Mouse (Mus musculus): ENCODE measurements around the gene Clk4. TPM values are rescaled to one million over a fixed set of nuclear protein-coding genes. Genes with fewer than 3 reads are reported as not detected.

The Clk4 gene
- total RNA-seq (2021), result 10 to 100 TPM; 32.5 to 41.9 TPM
- polyA plus RNA-seq (2012; rRNA removed), result 26.2 and 42.8 TPM in 2 replicates
- long read RNA-seq, transcript Clk4-201 (13 exons, 1,949 nt), result major isoform, 7 of 21 reads
- long read RNA-seq, partial matches to known transcripts, result 2 of 21 reads
- long read RNA-seq, other reads (novel, unspliced or antisense), result 10 of 21 reads

GRCm38 (mm10) chr11:51261680-51262219, at the start of gene Clk4:
Gene Clk4, plus strand, starts transcription at chr11:51261730.
- no peak for TF ChIP-seq CTCF (IDR thresholded peaks at IDR 0.05)
- no peak for TF ChIP-seq POLR2A (IDR thresholded peaks at IDR 0.05; ENCODE audit: insufficient read depth, low read depth, low read length)
- TF ChIP-seq EP300 (IDR thresholded peaks at IDR 0.05; ENCODE audit: insufficient read depth, low read depth, low read length), result no peak
- peaks cover 8% of the 10 kb centered on the region for H3K4me1 ChIP-seq (ENCODE audit: control insufficient read depth, insufficient read depth, low read length)
- intact Hi-C loops (cut with DNase I), result no loop called here
- WGBS, result 76% methylated on average over 3 of the region's 3 CpGs
- peak within 1 kb of the TSS; percentile 76 for H3K9ac ChIP-seq (ENCODE audit: low read depth, low read length)
- peaks cover 3% of the 10 kb centered on the region; the same call in 1 of the 2 replicates for H3K79me2 ChIP-seq (replicated peaks; ENCODE audit: control insufficient read depth, insufficient read depth, low read length)
- no peak for DNase-seq
- H3K27ac ChIP-seq, result peak within 1 kb of the TSS; percentile 99
- H3K4me3 ChIP-seq, result peak within 1 kb of the TSS; percentile 96
- H3K27me3 ChIP-seq (ENCODE audit: control insufficient read depth, insufficient read depth, low read length), result no peaks in the 10 kb centered on the region
- H3K36me3 ChIP-seq (ENCODE audit: control insufficient read depth, insufficient read depth, low read length), result peaks cover 15% of the 10 kb centered on the region

- Histone ChIP-seq H3K79me2 (replicated peaks; ENCODE audit: control insufficient read depth, insufficient read depth, low read length) (no peaks in the 10 kb centered on the region), H3K9ac (ENCODE audit: low read depth, low read length) (no peak overlapping the region), H3K4me1 (ENCODE audit: control insufficient read depth, insufficient read depth, low read length) (no peaks in the 10 kb centered on the region), H3K36me3 (ENCODE audit: control insufficient read depth, insufficient read depth, low read length) (no peaks in the 10 kb centered on the region), H3K27ac (no peak overlapping the region), H3K27me3 (ENCODE audit: control insufficient read depth, insufficient read depth, low read length) (no peaks in the 10 kb centered on the region), H3K4me3 (no peak overlapping the region)
- no peak for TF ChIP-seq EP300 (IDR thresholded peaks at IDR 0.05; ENCODE audit: insufficient read depth, low read depth, low read length)
- TF ChIP-seq CTCF (IDR thresholded peaks at IDR 0.05), result no peak
- no peak for TF ChIP-seq POLR2A (IDR thresholded peaks at IDR 0.05; ENCODE audit: insufficient read depth, low read depth, low read length)
- WGBS, result 85% methylated on average over 7 of the region's 7 CpGs
- DNase-seq, result no peak
- intact Hi-C loops (cut with DNase I), result no loop called here
These were observed 47.5 kb upstream of the Clk4 start for GRCm38 (mm10) chr11:51214021-51214420.

GRCm38 (mm10) chr11:51219396-51219980, 42.0 kb upstream of the Clk4 start:
- Histone ChIP-seq H3K36me3 (ENCODE audit: control insufficient read depth, insufficient read depth, low read length) (no peaks in the 10 kb centered on the region), H3K4me1 (ENCODE audit: control insufficient read depth, insufficient read depth, low read length) (no peaks in the 10 kb centered on the region), H3K4me3 (no peak overlapping the region), H3K79me2 (replicated peaks; ENCODE audit: control insufficient read depth, insufficient read depth, low read length) (no peaks in the 10 kb centered on the region), H3K9ac (ENCODE audit: low read depth, low read length) (no peak overlapping the region), H3K27me3 (ENCODE audit: control insufficient read depth, insufficient read depth, low read length) (no peaks in the 10 kb centered on the region; the same call in 1 of the 2 replicates), H3K27ac (no peak overlapping the region)
- DNase-seq, result no peak
- WGBS, result 81% methylated on average over 12 of the region's 12 CpGs
- no peak for TF ChIP-seq EP300 (IDR thresholded peaks at IDR 0.05; ENCODE audit: insufficient read depth, low read depth, low read length)
- no peak for TF ChIP-seq POLR2A (IDR thresholded peaks at IDR 0.05; ENCODE audit: insufficient read depth, low read depth, low read length)
- TF ChIP-seq CTCF (IDR thresholded peaks at IDR 0.05), result no peak
- intact Hi-C loops (cut with DNase I), result no loop called here

- no peaks in the 10 kb centered on the region for H3K4me1 ChIP-seq (ENCODE audit: control insufficient read depth, insufficient read depth, low read length)
- H3K36me3 ChIP-seq (ENCODE audit: control insufficient read depth, insufficient read depth, low read length), result no peaks in the 10 kb centered on the region
- 91% methylated on average over 11 of the region's 11 CpGs for WGBS
- intact Hi-C loops (cut with DNase I), result no loop called here
- no peak within 1 kb of the TSS for H3K4me3 ChIP-seq
- no peak for DNase-seq
- no peak within 1 kb of the TSS for H3K27ac ChIP-seq
- TF ChIP-seq CTCF (IDR thresholded peaks at IDR 0.05) (no peak), EP300 (IDR thresholded peaks at IDR 0.05; ENCODE audit: insufficient read depth, low read depth, low read length) (no peak)
- no peak within 1 kb of the TSS for H3K9ac ChIP-seq (ENCODE audit: low read depth, low read length)
- H3K79me2 ChIP-seq (replicated peaks; ENCODE audit: control insufficient read depth, insufficient read depth, low read length), result no peaks in the 10 kb centered on the region
- no peaks in the 10 kb centered on the region; the same call in 1 of the 2 replicates for H3K27me3 ChIP-seq (ENCODE audit: control insufficient read depth, insufficient read depth, low read length)
These were observed 41.2 kb upstream of the Clk4 start, which contains the start of gene Gm12569 for GRCm38 (mm10) chr11:51220308-51220707. Gene Gm12569, plus strand, starts transcription at chr11:51220473.

- no peaks in the 10 kb centered on the region for H3K4me1 ChIP-seq (ENCODE audit: control insufficient read depth, insufficient read depth, low read length)
- TF ChIP-seq EP300 (IDR thresholded peaks at IDR 0.05; ENCODE audit: insufficient read depth, low read depth, low read length), result no peak
- TF ChIP-seq CTCF (IDR thresholded peaks at IDR 0.05), result no peak
- no peak for TF ChIP-seq POLR2A (IDR thresholded peaks at IDR 0.05; ENCODE audit: insufficient read depth, low read depth, low read length)
- intact Hi-C loops (cut with DNase I), result no loop called here
- H3K4me3 ChIP-seq, result no peak overlapping the region
- H3K9ac ChIP-seq (ENCODE audit: low read depth, low read length), result no peak overlapping the region
- no peak overlapping the region for H3K27ac ChIP-seq
- 81% methylated on average over 4 of the region's 4 CpGs for WGBS
- H3K27me3 ChIP-seq (ENCODE audit: control insufficient read depth, insufficient read depth, low read length), result no peaks in the 10 kb centered on the region; the same call in 1 of the 2 replicates
- DNase-seq, result no peak
- no peaks in the 10 kb centered on the region for H3K36me3 ChIP-seq (ENCODE audit: control insufficient read depth, insufficient read depth, low read length)
- no peaks in the 10 kb centered on the region for H3K79me2 ChIP-seq (replicated peaks; ENCODE audit: control insufficient read depth, insufficient read depth, low read length)
These were observed 34.4 kb upstream of the Clk4 start for GRCm38 (mm10) chr11:51227104-51227503.

- H3K4me3 ChIP-seq, result no peak overlapping the region
- no peak for DNase-seq
- H3K9ac ChIP-seq (ENCODE audit: low read depth, low read length), result no peak overlapping the region
- WGBS, result 63% methylated on average over 9 of the region's 9 CpGs
- H3K36me3 ChIP-seq (ENCODE audit: control insufficient read depth, insufficient read depth, low read length), result no peaks in the 10 kb centered on the region
- no peaks in the 10 kb centered on the region for H3K4me1 ChIP-seq (ENCODE audit: control insufficient read depth, insufficient read depth, low read length)
- intact Hi-C loops (cut with DNase I), result no loop called here
- TF ChIP-seq POLR2A (IDR thresholded peaks at IDR 0.05; ENCODE audit: insufficient read depth, low read depth, low read length), result no peak
- TF ChIP-seq EP300 (IDR thresholded peaks at IDR 0.05; ENCODE audit: insufficient read depth, low read depth, low read length), result no peak
- TF ChIP-seq CTCF (IDR thresholded peaks at IDR 0.05), result no peak
- no peaks in the 10 kb centered on the region for H3K27me3 ChIP-seq (ENCODE audit: control insufficient read depth, insufficient read depth, low read length)
- no peaks in the 10 kb centered on the region for H3K79me2 ChIP-seq (replicated peaks; ENCODE audit: control insufficient read depth, insufficient read depth, low read length)
- no peak overlapping the region for H3K27ac ChIP-seq
These were observed 26.9 kb upstream of the Clk4 start for GRCm38 (mm10) chr11:51234626-51235025.
